Mouse (Mus musculus) cerebellum, adult 9-11 months (tissue): ENCODE results near the gene Rps5.
"Not testable (repeated sequence)": the region's sequence is repeated elsewhere in the genome, so short reads cannot be mapped to it uniquely, and the experiment has no call there.

Experiments used
- DNase-seq: peaks from one replicate; pipeline ENCODE4 v3.0.0; 2022

The Rps5 gene

DNA sequence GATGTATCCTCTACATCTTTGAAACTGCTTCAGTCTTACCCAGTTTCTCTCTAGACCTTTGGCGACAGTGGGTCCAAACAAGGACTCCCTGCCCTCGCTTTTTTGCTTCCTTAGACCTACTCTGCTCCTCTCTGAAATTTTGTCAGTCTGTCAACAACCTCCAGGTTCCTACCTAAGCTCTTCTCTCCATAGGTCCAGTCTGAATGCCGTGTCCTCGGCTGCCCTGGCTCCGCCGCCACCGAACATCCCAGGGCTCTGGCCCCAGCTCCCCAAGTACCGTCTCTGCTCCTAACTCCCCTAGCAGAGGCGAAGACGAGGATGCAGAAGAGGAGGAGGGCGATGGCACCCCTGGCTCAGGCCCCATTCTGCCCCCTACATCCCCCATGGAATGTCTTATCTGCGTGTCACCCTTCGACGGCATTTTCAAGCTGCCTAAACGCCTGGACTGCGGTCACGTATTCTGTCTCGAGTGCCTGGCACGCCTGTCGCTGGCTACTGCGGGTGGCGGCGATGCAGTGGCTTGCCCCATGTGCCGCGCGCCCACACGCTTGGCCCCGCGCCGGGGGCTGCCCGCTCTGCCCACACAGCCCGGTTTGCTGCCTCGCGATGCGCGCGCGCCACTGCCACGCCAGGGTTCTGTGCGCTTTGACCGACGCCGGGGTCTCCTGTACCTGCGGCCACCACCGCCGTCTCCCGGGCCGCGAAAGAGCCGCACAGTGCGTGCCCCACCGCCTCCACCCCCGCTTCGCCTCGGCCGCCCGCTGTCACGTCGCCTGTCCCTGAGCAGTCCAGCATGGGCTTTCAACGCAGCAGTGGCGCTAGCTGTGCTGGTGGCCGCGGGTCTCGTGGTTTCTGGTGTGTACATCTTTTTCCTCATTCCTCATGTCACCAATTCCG is 5.9 kb downstream of the Rps5 start:
- DNase-seq, result peak; percentile 81

DNA sequence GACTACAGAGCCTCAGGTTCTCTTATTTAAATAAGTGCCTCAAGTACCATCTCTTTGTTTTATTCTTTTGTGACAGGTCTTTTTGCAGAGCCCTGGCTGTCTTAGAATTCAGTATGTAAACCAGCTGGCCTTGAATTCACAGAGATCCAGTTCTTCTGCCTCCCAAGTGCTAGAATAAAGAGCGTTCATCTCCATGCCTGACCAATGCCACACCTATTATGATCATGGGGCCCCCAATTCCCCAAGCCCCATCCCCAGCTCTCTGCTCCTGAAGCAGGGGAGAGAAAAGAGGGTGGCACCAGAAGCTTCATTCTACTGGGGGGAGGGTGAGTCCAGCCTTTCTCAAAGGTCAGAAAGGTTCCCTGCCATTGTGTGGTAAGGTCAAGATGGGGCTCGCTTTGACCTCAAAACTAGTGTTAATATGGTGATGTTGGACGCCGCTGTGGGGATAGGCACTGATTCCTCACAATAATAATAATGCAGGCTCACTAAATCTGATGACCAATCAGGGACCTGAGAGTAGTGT is 11.6 kb downstream of the Rps5 start:
- no peak for DNase-seq

DNA sequence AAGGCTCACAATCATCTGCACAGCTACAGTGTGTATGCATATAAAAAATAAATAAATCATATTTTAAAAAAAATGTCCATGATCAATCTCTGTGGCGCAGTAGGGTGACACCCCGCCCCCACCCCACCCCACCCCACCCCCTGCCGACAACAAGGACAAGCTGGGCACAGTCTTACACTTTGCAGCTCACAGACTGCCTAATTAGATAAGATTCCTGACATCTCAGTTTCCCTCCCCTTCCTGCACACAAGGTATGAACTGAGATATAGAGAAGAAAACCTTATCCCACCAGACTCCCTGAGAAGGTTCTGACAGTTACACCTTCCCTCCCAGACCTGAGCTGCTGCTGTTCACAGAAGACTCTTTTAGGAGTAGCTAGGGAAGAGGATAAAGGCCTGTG is 12.7 kb downstream of the Rps5 start:
- DNase-seq, result no peak

DNA sequence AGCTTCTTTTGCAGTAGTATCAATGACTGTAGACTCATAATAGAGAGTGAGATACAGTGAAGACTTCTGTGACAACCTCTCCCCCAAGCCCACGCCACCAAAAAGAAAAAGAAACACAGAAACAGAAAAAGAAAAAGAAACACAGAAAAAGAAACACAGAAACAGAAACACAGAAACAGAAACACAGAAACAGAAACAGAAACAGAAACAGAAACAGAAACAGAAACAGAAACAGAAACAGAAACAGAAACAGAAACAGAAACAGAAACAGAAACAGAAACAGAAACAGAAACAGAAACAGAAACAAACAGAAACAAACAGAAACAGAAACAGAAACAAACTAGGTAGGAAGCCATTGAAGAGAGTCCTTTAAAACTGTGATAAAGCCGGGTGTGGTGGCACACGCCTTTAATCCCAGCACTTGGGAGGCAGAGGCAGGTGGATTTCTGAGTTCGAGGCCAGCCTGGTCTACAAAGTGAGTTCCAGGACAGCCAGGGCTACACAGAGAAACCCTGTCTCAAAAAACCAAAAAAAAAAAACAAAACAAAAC is 15.2 kb downstream of the Rps5 start:
- not testable (repeated sequence) for DNase-seq

GRCm38 (mm10) chr7:12940599-12940998 is 18.5 kb downstream of the Rps5 start:
- DNase-seq, result no peak

DNA sequence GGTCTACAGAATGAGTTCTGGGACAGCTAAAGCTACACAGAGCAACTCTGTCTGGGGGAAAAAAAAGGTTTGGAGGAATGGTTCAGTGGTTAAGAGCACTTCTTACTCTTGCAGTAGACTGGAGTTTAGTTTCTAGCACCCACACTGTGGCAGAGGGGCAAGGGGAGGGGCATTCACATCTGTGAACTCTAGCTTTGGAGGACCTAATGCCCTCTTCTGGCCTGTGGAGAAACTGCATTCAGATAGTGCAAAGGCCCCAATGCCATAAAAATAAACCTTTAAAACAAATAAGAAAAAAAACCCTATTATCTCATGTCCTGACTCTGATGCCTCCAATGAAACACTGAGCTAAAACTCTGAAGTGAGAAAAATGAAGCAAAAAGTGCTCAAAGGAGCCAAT is 21.4 kb downstream of the Rps5 start:
- no peak for DNase-seq

GRCm38 (mm10) chr7:12949032-12949871 is 27.2 kb downstream of the Rps5 start:
- peak; percentile 98 for DNase-seq

GRCm38 (mm10) chr7:12949872-12950229 is 27.8 kb downstream of the Rps5 start:
- no peak for DNase-seq

DNA sequence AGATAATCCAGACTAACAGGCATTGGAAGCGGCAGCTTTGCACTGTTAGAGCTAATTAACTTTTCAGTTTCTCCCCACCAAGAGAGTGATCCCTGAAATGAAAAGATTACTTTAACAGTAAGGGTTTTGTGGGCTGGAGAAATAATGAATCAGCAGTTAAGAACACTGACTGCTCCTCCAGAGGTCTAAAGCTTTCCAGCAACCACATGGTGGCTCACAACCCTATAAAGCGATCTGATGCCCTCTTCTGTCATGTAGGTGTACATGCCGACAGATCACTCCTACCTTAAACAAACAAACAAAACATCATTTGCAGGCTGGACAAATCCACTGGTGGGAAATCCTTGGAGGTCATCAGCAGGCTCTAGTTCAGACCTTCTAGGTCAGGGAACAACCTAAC is 32.8 kb downstream of the Rps5 start:
- DNase-seq, result no peak

GRCm38 (mm10) chr7:12957511-12957910 is 35.4 kb downstream of the Rps5 start:
- no peak for DNase-seq

GRCm38 (mm10) chr7:12958948-12959347 is 36.9 kb downstream of the Rps5 start:
- DNase-seq, result no peak

DNA sequence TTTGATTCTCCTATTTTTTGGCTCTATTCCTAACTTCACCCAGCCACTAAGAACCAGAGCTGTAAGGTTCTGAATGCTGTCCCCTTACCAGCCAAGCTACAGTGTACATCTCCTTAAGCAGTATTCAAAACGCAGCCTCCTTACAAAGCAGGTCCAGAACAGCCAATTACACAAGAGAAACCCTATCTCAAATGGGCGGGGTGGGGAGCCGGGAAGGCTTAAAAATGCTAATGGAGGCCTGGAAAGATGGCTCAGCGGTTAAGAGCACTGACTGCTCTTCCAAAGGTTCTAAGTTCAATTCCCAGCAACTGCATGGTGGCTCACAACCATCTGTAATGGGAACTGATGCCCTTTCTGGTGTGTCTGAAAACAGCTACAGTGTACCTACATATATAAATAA is 37.6 kb downstream of the Rps5 start:
- DNase-seq, result no peak

DNA sequence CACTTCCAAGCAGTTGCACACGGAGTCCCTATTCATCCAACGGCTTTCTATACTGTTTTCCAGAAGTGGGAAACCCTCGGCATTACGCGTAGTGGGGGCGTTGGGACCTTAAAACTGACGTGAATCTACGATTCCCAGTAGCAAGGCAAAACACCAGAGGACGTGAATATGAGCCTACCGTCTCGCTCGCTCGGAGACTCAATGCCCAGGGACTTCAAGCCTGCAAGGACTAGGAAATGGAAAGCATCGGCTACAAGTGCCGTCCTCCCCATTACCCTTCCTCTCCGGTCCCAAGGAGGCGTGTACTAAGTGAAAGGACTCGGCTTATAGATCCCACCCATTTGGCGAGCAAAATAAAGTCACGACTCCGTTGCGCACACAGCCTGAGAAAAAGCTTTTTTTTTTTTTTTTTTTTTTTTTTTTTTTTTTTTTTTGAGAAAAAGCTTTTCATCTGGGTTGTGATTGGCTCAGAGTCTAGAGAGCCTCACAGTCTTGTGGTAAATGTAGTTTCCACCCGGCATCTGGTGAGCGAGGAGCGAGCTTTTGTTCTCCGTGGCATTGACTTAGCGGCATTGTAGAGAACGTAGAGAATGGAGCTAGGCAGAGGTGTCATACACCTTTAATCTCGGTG is 39.5 kb downstream of the Rps5 start:
- DNase-seq, result peak; percentile 65

GRCm38 (mm10) chr7:12965678-12966091 is 43.6 kb downstream of the Rps5 start, which contains the start of gene Zfp324:
Gene Zfp324, plus strand, starts transcription at chr7:12965838.
- peak; percentile 95 for DNase-seq

DNA sequence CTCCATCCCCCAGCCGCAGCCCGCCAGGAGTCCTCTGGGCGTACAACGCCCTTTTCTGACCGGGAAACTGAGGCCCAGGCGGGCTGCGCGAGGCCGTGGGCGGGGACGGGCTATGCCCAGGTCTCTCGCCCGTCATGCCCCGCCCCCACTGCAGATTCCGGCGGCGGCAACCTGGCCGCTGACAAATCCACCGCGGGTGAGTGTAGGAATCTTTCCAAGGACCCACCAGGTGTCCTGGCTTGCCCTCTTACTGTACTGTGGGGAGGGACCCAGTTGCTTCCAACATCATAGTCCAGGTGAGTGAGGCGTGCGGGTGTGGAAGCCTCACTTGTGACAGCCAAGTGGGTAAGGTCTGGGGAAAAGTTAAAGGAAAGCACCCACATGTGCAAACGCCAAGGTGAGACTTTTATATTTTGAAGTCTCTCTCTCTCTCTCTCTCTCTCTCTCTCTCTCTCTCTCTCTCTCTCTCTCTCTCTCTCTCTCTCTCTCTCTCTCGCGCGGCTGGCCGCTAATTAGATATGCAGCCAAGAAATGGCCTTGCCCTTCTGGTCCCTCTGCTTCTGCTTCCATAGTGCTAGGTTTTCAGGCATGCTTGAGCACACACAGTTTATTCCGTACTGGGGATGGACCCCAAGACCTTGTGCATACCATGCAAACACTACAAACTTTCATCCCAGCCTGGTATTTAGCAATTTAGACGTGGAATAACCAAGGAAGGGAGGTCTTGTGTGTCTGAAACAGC is 44.2 kb downstream of the Rps5 start:
- DNase-seq, result peak; percentile 89

DNA sequence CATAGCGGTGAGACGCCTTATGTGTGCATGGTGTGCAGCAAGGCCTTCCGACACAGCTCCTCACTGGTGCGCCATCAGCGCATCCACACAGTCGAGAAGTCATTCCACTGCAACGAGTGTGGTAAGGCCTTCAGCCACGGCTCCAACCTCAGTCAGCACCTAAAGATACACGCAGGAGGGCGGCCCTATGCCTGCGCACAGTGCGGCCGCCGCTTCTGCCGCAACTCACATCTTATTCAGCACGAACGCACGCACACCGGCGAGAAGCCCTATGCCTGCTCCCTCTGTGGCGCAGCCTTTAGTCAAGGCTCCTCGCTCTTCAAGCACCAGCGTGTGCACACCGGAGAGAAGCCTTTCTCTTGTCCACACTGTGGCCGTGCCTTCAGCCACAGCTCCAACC is 48.8 kb downstream of the Rps5 start:
- no peak for DNase-seq
